Mouse (Mus musculus) lung, embryonic 14.5 days (tissue): ENCODE data around the gene Tmem120b. TPM values are rescaled to one million over a fixed set of nuclear protein-coding genes. Genes with fewer than 3 reads are reported as not detected.

ENCODE experiments used
- ATAC-seq: fragments of 200-750 bp; cut with Nextera tagmentation; 2 replicates; pipeline ENCODE4 v1.8.0; 2017; ENCODE audit warnings: mild to moderate bottlenecking, moderate TSS enrichment, moderate library complexity; ENCODE audit not compliant: insufficient read depth
- DNase-seq: peaks from one replicate; pipeline ENCODE4 v3.0.0-alpha.2; 2015
- H3K27ac ChIP-seq: fragments of 300-500 bp; sonication (generic); 2 replicates; pipeline ENCODE4 v1.5.1; 2014; ENCODE audit warnings: low read depth, mild to moderate bottlenecking, moderate library complexity
- H3K27me3 ChIP-seq: fragments of 300-500 bp; sonication (generic); 2 replicates; pipeline ENCODE4 v1.6.1; 2014; ENCODE audit warnings: low read length, control low read depth; ENCODE audit not compliant: insufficient read depth
- H3K36me3 ChIP-seq: fragments of 300-500 bp; sonication (generic); 2 replicates; pipeline ENCODE4 v1.6.1; 2014; ENCODE audit warnings: control low read depth; ENCODE audit not compliant: insufficient read depth
- H3K4me1 ChIP-seq: fragments of 300-500 bp; sonication (generic); 2 replicates; pipeline ENCODE4 v1.6.1; 2014; ENCODE audit warnings: antibody characterized with exemption, control low read depth; ENCODE audit not compliant: insufficient read depth
- H3K4me2 ChIP-seq: fragments of 300-500 bp; sonication (generic); 2 replicates; pipeline ENCODE4 v1.6.1; 2014; ENCODE audit warnings: mild to moderate bottlenecking
- H3K4me3 ChIP-seq: fragments of 300-500 bp; sonication (generic); 2 replicates; pipeline ENCODE4 v1.5.1; 2014; ENCODE audit warnings: low read depth, low read length
- H3K9ac ChIP-seq: fragments of 300-500 bp; sonication (generic); 2 replicates; pipeline ENCODE4 v1.6.1; 2014
- H3K9me3 ChIP-seq: fragments of 300-500 bp; sonication (generic); 2 replicates; pipeline ENCODE4 v1.6.1; 2016; ENCODE audit warnings: low read depth, low read length, control low read depth
- CTCF ChIP-seq: IDR thresholded peaks from 2 replicates; pipeline ENCODE4 v1.5.1; 2016; ENCODE audit warnings: antibody characterized with exemption, low read depth
- WGBS: fragments of 180-500 bp; shearing (Covaris S2); extraction: QIAGEN DNeasy Blood & Tissue Kit; methylation state at CpG from one replicate; pipeline ENCODE4 v1.1.7; 2014; 5-methylcytosine and 5-hydroxymethylcytosine counted together
- polyA plus RNA-seq: library from polyadenylated mRNA; unstranded; fragments of >200 nt; fragmentation: Nextera tagmentation; extraction: Ambion mirVana; gene quantifications from 2 replicates; pipeline ENCODE4 v1.2.1, GENCODE M21; 2014

Tmem120b gene
- polyA plus RNA-seq, 1 experiment from 2014 or later: 10.0 TPM

DNA sequence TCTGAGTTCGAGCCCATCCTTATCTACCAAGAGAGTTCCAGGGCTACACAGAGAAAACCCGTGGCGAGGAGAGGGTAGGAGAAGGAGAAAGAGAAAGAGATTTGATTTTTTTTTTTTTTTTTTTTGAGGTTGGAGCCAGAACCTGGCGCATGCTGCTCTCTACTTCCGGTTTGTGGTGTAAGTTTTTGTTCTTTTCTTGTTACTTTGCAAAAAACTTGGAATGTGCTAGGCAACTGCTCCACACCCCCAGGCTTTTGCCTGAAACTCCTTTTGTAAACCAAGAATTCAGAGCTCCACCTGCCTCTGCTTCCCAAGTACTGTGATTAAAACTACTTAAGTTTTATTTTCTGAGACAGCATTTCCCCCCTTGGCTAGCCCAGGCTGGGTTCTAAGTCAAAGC lies 30.1 kb upstream of the Tmem120b start:
- no peak overlapping the region for H3K4me2 ChIP-seq
- no peak for ATAC-seq
- WGBS: 73% methylated on average over 5 of the region's 5 CpGs
- no peaks in the 10 kb centered on the region for H3K36me3 ChIP-seq
- H3K9me3 ChIP-seq: no peaks in the 10 kb centered on the region
- no peak overlapping the region for H3K4me3 ChIP-seq
- no peak overlapping the region for H3K27ac ChIP-seq
- DNase-seq: no peak
- TF ChIP-seq CTCF: no peak
- H3K9ac ChIP-seq: no peak overlapping the region
- no peaks in the 10 kb centered on the region for H3K27me3 ChIP-seq
- H3K4me1 ChIP-seq: 0 out of 2 replicates have a peak, but pooled peaks cover 4% of the 10 kb centered on the region

DNA sequence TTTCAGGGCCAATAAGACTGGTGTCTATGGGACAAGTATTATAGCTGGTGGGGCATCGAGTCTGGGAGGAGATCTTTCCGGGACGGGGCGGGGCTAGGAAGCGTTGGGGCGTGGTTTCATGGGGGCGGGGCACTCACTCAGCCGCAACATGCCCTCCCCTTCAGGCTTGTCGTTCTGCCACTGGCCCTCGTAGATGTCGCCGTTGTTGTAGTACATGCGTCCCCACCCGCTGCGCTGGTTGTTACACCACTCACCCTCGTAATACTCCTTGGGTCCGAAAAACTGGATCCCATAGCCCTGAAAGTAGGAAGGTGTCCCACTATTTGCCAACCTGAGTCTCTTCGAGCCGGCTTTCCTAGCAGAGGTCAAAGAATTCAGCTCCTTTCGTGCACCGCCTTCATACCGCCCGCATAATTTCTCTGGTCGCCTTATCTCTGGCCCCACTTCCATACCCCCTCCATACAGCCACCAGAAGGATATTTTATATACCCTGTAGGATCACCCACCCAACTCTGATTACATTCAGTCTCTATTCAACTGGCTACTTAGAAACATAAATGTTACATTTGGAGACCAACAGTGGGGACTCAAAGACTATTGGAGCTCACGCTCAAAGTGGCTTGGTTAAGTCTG lies 29.0 kb upstream of the Tmem120b start:
- Histone ChIP-seq H3K27me3 (no peaks in the 10 kb centered on the region), H3K4me1 (0 out of 2 replicates have a peak, but pooled peaks cover 4% of the 10 kb centered on the region), H3K36me3 (no peaks in the 10 kb centered on the region), H3K9ac (0 out of 2 replicates have a peak overlapping the region, but pooled peaks have one; percentile 30), H3K4me2 (peak overlapping the region; percentile 58), H3K27ac (peak overlapping the region; percentile 32; the same call in 1 of the 2 replicates), H3K9me3 (no peaks in the 10 kb centered on the region), H3K4me3 (peak overlapping the region; percentile 29)
- 3% methylated on average over 25 of the region's 25 CpGs for WGBS
- no peak for TF ChIP-seq CTCF
- DNase-seq: peak; percentile 75
- ATAC-seq: peak; percentile 80; the same call in 1 of the 2 replicates

DNA sequence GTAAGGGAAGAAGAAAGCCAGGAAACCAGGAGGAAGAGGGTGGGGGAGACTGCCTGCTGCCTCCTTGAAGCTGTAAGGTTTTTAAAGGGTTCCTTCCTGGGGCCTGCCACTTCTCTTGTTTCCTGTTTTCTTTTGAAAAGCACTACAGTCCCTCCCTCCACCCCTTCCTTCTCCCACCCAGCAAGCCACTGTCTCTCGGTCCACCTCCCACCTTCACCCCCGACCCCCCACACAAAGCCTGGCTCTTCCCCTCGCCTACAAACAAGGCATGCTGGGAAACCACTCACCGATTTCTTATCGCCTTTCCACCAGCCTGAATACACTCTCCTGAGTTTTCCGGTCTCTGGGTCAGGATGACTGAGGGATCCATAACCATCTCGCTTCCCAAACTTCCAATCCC lies 27.4 kb upstream of the Tmem120b start:
- Histone ChIP-seq H3K9me3 (no peaks in the 10 kb centered on the region), H3K27ac (peak overlapping the region; percentile 15; the same call in 1 of the 2 replicates), H3K9ac (peak overlapping the region; percentile 13; the same call in 1 of the 2 replicates), H3K36me3 (no peaks in the 10 kb centered on the region), H3K4me3 (no peak overlapping the region), H3K4me2 (0 out of 2 replicates have a peak overlapping the region, but pooled peaks have one; percentile 2), H3K27me3 (no peaks in the 10 kb centered on the region), H3K4me1 (0 out of 2 replicates have a peak, but pooled peaks cover 4% of the 10 kb centered on the region)
- WGBS: 36% methylated on average over 7 of the region's 7 CpGs
- no peak for ATAC-seq
- no peak for TF ChIP-seq CTCF
- no peak for DNase-seq

DNA sequence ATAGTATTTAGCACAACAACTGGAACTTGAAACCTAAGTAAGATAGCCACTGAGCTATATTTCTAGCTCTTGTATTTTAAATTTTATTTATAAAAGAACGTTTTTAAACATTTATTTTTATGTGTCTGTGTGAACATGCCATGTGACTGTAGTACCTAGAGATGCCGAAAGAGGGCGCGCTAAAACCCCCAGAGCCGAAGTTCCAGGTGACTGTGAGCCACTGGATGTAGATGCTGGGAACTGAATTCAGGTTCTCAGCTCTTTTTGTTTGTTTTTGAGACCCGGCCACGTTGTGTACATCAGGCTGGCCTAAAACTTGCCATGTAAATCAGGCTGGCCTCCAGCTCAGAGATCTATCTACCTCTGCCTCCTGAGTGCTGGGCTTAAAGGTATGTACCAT lies 24.4 kb upstream of the Tmem120b start:
- no peak overlapping the region for H3K4me3 ChIP-seq
- no peaks in the 10 kb centered on the region for H3K27me3 ChIP-seq
- 0 out of 2 replicates have a peak, but pooled peaks cover 4% of the 10 kb centered on the region for H3K4me1 ChIP-seq
- TF ChIP-seq CTCF: peak; percentile 56
- WGBS: 18% methylated on average over 7 of the region's 7 CpGs
- peak; percentile 52 for DNase-seq
- no peak overlapping the region for H3K9ac ChIP-seq
- no peak overlapping the region for H3K4me2 ChIP-seq
- no peaks in the 10 kb centered on the region for H3K9me3 ChIP-seq
- no peaks in the 10 kb centered on the region for H3K36me3 ChIP-seq
- ATAC-seq: no peak
- H3K27ac ChIP-seq: no peak overlapping the region

DNA sequence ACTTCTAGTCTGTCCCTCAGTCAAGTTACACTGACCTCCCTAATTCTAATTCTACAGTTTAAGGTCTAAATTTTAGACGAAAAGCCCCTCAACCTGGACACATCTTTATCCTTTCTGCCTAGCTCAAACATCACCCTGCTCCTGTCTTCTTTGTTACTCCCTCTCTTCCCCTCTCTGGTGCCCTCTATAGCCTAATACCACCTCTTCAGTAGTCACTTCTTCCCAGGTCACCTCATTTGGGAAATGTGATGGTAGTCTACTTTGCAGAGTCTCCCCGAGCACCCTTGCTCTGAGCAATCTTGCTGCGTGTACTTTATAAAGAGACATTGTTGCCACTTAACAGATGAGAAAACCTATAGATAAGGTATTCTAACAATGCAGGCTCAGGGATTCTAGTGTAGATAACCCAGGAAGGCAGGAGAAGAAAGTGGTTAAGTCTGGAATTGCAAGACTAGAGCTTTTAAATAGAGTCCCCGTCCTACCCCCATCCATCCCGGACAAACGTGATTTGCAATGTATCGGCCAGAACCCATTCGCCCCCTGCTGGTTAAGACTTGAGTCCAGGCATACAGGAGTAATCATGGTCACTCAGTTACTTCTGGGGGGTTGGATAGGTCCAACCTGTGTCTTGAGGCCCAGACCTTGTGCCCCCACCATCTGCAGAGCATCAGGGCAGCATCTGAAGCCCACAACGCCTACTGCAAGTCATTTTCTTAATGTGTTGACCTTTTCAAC lies 22.5 kb upstream of the Tmem120b start:
- DNase-seq (peak; percentile 90), ATAC-seq (peak; percentile 59; the same call in 1 of the 2 replicates)
- Histone ChIP-seq H3K36me3 (no peaks in the 10 kb centered on the region), H3K4me3 (no peak overlapping the region), H3K27ac (no peak overlapping the region), H3K9me3 (no peaks in the 10 kb centered on the region), H3K4me2 (peak overlapping the region; percentile 3; the same call in 1 of the 2 replicates), H3K9ac (no peak overlapping the region), H3K4me1 (0 out of 2 replicates have a peak, but pooled peaks cover 3% of the 10 kb centered on the region), H3K27me3 (no peaks in the 10 kb centered on the region)
- 22% methylated on average over 9 of the region's 9 CpGs for WGBS
- TF ChIP-seq CTCF: peak; percentile 88

DNA sequence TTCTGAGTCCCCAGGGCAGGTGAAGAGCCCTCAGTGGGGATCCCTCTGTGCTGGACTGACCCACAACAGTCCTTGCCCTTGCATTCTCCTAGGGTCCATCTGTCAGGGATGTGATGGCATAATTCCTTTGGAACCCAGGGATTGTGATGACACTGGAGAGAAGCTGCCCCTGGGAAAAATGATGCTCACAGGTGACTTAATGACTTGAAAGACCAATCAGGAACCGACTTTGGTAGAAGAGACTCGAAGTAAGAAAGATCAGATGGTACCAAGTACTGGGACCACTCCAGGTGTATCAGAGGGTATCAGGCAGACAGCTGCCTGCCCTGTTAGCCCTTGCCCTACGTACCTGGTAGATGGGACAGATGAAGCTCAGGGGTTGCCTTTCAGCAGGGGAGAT lies 21.3 kb upstream of the Tmem120b start, which contains the start of gene Morn3:
Morn3 (minus strand) TSS at position 101 of the 400 bp plus-strand sequence.
- TF ChIP-seq CTCF: no peak
- no peak within 1 kb of the TSS for H3K9ac ChIP-seq
- DNase-seq: no peak
- peak within 1 kb of the TSS; percentile 3; the same call in 1 of the 2 replicates for H3K4me2 ChIP-seq
- H3K27ac ChIP-seq: no peak within 1 kb of the TSS
- ATAC-seq: no peak
- H3K4me1 ChIP-seq: 0 out of 2 replicates have a peak, but pooled peaks cover 3% of the 10 kb centered on the region
- 75% methylated on average over 3 of the region's 3 CpGs for WGBS
- no peaks in the 10 kb centered on the region for H3K9me3 ChIP-seq
- H3K27me3 ChIP-seq: no peaks in the 10 kb centered on the region
- H3K36me3 ChIP-seq: no peaks in the 10 kb centered on the region
- H3K4me3 ChIP-seq: no peak within 1 kb of the TSS

DNA sequence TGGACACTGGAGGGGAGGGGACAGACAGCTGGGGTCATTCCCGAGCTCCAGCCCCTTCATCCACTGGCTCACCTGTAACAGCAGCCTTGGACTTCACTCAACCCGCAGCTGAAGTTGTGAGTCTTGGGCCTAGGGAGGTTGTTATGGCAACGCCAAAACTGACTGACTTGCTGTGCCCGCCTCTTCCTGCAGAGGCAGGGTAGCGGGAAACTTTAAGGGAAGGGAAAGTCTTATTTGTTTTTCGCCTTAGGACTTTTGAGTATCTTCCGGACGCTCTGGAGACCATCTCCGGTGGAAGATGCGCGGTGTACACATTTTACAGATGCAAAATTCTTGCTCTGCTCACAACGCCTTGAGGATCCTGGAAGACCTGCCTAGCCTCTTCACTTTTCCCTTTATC lies 18.9 kb upstream of the Tmem120b start:
- Histone ChIP-seq H3K9me3 (no peaks in the 10 kb centered on the region), H3K4me3 (peak overlapping the region; percentile 25; the same call in 1 of the 2 replicates), H3K27me3 (no peaks in the 10 kb centered on the region), H3K9ac (peak overlapping the region; percentile 51), H3K4me2 (peak overlapping the region; percentile 64), H3K4me1 (0 out of 2 replicates have a peak, but pooled peaks cover 3% of the 10 kb centered on the region), H3K27ac (0 out of 2 replicates have a peak overlapping the region, but pooled peaks have one; percentile 13), H3K36me3 (no peaks in the 10 kb centered on the region)
- ATAC-seq: peak; percentile 62; the same call in 1 of the 2 replicates
- peak; percentile 87 for DNase-seq
- TF ChIP-seq CTCF: peak; percentile 56
- WGBS: 4% methylated on average over 12 of the region's 12 CpGs
